Mouse (Mus musculus): Measurements from ENCODE around the gene Prr15l. TPM values are rescaled to one million over a fixed set of nuclear protein-coding genes. Genes with fewer than 3 reads are reported as not detected.

The Prr15l gene
- polyA plus RNA-seq, 1 experiment from 2014 or later = 46.8 TPM

DNA sequence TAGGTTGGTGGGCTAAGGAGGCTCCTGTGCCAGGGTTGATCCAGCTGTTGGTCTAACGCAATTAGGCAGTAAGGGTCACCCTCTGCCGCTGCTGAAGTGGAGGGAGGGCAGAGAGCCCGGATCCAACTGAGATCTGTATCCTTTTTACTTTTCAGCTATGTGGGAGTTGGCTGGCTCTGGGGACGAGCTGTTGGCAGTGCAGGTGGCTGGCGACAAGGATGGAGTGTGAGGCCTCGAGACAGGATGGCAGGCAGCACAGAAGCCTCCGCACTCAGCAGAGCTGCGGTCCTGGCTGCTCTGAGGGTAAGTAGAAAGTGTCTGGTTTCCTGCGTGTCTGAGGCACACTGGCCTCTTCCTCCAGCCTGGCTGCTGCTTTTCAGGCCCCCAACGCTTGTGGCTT lies 24.5 kb downstream of the Prr15l start:
- H3K4me3 ChIP-seq (ENCODE audit: low read depth, low read length) = no peak overlapping the region
- ATAC-seq (ENCODE audit: insufficient number of reproducible peaks, insufficient read depth, low FRiP score, low read depth) = no peak
- H3K9ac ChIP-seq (replicated peaks; ENCODE audit: low read depth, low read length) = no peak overlapping the region
- no peak overlapping the region for H3K27ac ChIP-seq (ENCODE audit: low read length)
- no peak overlapping the region for H3K4me2 ChIP-seq (replicated peaks; ENCODE audit: low read depth, low read length)
- peaks cover 32% of the 10 kb centered on the region for H3K36me3 ChIP-seq (ENCODE audit: control insufficient read depth, insufficient read depth, low read length)
- H3K9me3 ChIP-seq (ENCODE audit: control insufficient read depth, low read depth, low read length) = no peaks in the 10 kb centered on the region
- no peaks in the 10 kb centered on the region for H3K27me3 ChIP-seq (ENCODE audit: control insufficient read depth, insufficient read depth, low read length)
- 76% methylated on average over 10 of the region's 10 CpGs for WGBS
- peaks cover 2% of the 10 kb centered on the region; the same call in 1 of the 2 replicates for H3K4me1 ChIP-seq (ENCODE audit: control insufficient read depth, insufficient read depth, low read length)

DNA sequence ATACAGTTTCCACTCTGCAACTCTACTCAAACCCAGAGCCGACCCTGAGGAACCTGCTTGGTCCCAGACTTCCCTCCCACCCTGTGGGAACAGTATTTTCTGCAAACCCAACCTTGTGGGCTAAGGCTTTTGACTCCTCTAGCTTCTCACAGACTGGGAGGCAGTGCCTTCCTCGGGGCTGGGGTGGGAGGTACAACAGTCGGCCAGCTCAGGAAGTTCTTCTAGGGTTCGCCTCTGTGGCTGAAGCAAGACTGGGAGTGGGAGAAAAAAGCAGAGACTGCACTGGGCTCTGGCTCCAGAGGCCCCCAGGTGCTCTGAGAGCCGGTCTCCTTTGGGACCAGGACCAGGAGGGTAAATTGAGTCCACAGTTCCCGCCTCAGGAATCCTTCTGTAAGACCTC lies 25.0 kb downstream of the Prr15l start:
- Histone ChIP-seq H3K9ac (replicated peaks; ENCODE audit: low read depth, low read length) (no peak overlapping the region), H3K27ac (ENCODE audit: low read length) (no peak overlapping the region), H3K9me3 (ENCODE audit: control insufficient read depth, low read depth, low read length) (no peaks in the 10 kb centered on the region), H3K4me3 (ENCODE audit: low read depth, low read length) (no peak overlapping the region), H3K36me3 (ENCODE audit: control insufficient read depth, insufficient read depth, low read length) (peaks cover 32% of the 10 kb centered on the region), H3K4me1 (ENCODE audit: control insufficient read depth, insufficient read depth, low read length) (peaks cover 2% of the 10 kb centered on the region; the same call in 1 of the 2 replicates), H3K4me2 (replicated peaks; ENCODE audit: low read depth, low read length) (no peak overlapping the region), H3K27me3 (ENCODE audit: control insufficient read depth, insufficient read depth, low read length) (no peaks in the 10 kb centered on the region)
- ATAC-seq (ENCODE audit: insufficient number of reproducible peaks, insufficient read depth, low FRiP score, low read depth) = no peak
- 71% methylated on average over 6 of the region's 6 CpGs for WGBS

DNA sequence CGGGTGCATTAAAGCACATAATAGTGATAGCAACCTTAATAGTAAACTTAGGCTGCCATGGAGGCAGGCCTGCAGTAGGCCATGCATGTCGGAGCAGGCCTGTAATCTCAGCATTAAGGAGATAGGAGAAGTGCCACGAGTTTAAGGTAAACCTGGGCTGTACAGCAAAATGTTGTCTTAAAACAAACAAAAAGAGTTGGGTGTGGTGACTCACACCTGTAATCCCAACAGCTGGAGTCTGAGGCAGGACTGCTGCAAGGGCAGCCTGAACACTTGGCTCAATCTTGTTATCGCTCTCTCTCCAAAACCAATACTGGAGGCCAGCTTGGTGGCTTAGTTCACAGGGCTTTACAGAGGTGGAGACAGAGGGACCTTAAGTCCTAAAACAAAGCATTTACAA lies 27.2 kb downstream of the Prr15l start:
- Histone ChIP-seq H3K9me3 (ENCODE audit: control insufficient read depth, low read depth, low read length) (no peaks in the 10 kb centered on the region), H3K9ac (replicated peaks; ENCODE audit: low read depth, low read length) (no peak overlapping the region), H3K4me2 (replicated peaks; ENCODE audit: low read depth, low read length) (no peak overlapping the region), H3K4me1 (ENCODE audit: control insufficient read depth, insufficient read depth, low read length) (peaks cover 2% of the 10 kb centered on the region; the same call in 1 of the 2 replicates), H3K27ac (ENCODE audit: low read length) (no peak overlapping the region), H3K27me3 (ENCODE audit: control insufficient read depth, insufficient read depth, low read length) (no peaks in the 10 kb centered on the region), H3K36me3 (ENCODE audit: control insufficient read depth, insufficient read depth, low read length) (peaks cover 39% of the 10 kb centered on the region), H3K4me3 (ENCODE audit: low read depth, low read length) (no peak overlapping the region)
- ATAC-seq (ENCODE audit: insufficient number of reproducible peaks, insufficient read depth, low FRiP score, low read depth) = no peak
- 80% methylated on average over 4 of the region's 4 CpGs for WGBS

DNA sequence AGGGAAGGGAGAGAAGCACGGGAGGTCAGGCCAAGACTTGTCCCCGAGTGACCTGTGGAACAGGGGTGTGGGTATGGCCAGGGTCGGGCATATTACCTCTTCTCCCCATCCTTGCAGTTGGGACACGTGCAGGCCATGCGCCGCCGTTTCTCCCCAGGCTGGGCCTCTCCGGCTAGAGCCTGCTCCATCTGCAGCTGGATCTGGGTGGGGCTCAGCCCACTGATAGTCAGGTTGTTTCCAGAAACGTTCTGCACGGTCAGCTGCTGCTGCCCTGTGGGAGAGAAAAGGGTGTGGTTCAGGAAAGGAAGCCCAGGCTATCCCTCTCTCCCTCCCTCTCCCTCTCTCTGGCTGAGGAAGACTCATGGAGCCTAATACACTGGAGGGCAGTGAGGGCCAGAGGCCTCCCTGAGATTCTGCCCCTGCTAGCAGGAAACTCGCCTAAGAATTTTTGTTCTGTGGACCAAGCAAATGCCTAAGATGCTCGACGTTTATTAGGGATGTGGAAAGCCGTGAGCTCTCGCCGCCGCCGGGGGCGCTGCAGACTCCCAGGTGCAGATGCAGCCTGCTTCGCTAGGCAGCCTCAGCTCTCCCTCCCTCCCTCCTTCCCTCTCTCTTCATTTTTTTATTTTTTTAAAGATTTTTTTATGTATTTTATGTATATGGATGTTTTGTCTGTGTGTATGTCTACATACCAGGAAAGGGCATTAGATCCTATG lies 28.3 kb downstream of the Prr15l start:
- H3K27me3 ChIP-seq (ENCODE audit: control insufficient read depth, insufficient read depth, low read length) = no peaks in the 10 kb centered on the region
- peaks cover 2% of the 10 kb centered on the region; the same call in 1 of the 2 replicates for H3K4me1 ChIP-seq (ENCODE audit: control insufficient read depth, insufficient read depth, low read length)
- H3K4me2 ChIP-seq (replicated peaks; ENCODE audit: low read depth, low read length) = no peak overlapping the region
- peaks cover 45% of the 10 kb centered on the region for H3K36me3 ChIP-seq (ENCODE audit: control insufficient read depth, insufficient read depth, low read length)
- peak; percentile 51; the same call in 1 of the 2 replicates for ATAC-seq (ENCODE audit: insufficient number of reproducible peaks, insufficient read depth, low FRiP score, low read depth)
- H3K9me3 ChIP-seq (ENCODE audit: control insufficient read depth, low read depth, low read length) = no peaks in the 10 kb centered on the region
- WGBS = 62% methylated on average over 20 of the region's 20 CpGs
- H3K27ac ChIP-seq (ENCODE audit: low read length) = no peak overlapping the region; the same call in 1 of the 2 replicates
- no peak overlapping the region for H3K4me3 ChIP-seq (ENCODE audit: low read depth, low read length)
- no peak overlapping the region for H3K9ac ChIP-seq (replicated peaks; ENCODE audit: low read depth, low read length)

DNA sequence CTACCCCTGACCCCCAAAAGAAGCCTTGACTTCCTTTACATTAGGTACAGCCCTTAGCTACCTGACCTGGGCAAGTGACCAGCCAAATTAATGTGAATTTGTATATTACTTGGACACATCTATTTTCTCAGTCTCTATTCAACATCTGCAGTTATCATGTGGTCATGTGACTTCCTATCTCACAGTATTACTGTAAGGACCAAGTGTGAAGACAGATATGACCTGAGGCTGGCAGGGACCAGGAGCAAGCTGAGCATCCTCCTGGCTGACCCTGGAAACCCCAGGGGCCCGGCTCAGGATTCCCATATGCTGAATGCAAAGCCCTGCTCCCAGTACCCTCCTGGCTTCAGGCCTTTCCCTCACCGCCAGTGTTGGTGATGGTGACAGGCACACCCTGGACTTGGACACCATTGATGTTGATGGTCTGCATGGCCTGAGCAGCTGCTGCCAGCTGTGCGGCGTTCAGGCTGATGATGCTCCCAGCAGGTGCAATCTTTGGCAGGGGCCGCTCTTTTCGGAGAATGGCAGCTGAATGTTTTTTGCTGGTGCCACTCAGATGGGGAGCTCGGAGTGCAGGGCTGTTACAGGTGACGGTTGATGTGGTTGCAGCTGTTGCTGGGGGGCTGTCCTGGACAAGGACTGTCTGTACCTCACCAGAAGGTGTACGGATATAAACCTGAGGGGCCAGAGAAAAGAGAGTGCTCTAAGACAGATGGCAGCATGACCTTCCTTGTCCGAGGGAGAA lies 29.3 kb downstream of the Prr15l start:
- H3K36me3 ChIP-seq (ENCODE audit: control insufficient read depth, insufficient read depth, low read length) = peaks cover 52% of the 10 kb centered on the region
- H3K9me3 ChIP-seq (ENCODE audit: control insufficient read depth, low read depth, low read length) = no peaks in the 10 kb centered on the region
- no peak overlapping the region for H3K9ac ChIP-seq (replicated peaks; ENCODE audit: low read depth, low read length)
- H3K4me3 ChIP-seq (ENCODE audit: low read depth, low read length) = no peak overlapping the region
- peaks cover 2% of the 10 kb centered on the region; the same call in 1 of the 2 replicates for H3K4me1 ChIP-seq (ENCODE audit: control insufficient read depth, insufficient read depth, low read length)
- ATAC-seq (ENCODE audit: insufficient number of reproducible peaks, insufficient read depth, low FRiP score, low read depth) = no peak
- 89% methylated on average over 10 of the region's 10 CpGs for WGBS
- H3K27me3 ChIP-seq (ENCODE audit: control insufficient read depth, insufficient read depth, low read length) = no peaks in the 10 kb centered on the region
- H3K4me2 ChIP-seq (replicated peaks; ENCODE audit: low read depth, low read length) = no peak overlapping the region
- H3K27ac ChIP-seq (ENCODE audit: low read length) = no peak overlapping the region

DNA sequence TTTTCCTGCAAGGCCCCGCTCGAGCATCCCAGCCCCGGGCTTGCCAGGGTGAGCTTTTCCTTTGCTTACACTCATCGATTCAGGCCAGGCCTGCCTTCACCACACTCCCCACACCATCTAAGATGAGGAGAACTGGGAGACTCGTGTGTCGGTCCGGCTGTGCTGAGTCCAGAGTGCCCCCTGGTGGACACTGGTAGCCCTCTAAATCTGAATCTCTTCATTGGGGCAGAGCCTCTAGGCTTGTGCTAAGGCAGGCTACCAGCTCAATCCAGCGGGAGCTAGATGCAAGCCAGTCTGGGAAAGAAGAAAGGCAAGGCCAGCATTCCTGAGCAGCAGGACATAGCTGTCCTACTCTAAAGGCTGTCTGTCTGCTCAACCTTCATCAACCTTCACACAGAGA lies 35.7 kb downstream of the Prr15l start:
- Histone ChIP-seq H3K4me2 (replicated peaks; ENCODE audit: low read depth, low read length) (no peak overlapping the region), H3K4me3 (ENCODE audit: low read depth, low read length) (no peak overlapping the region), H3K9me3 (ENCODE audit: control insufficient read depth, low read depth, low read length) (no peaks in the 10 kb centered on the region), H3K4me1 (ENCODE audit: control insufficient read depth, insufficient read depth, low read length) (0 out of 2 replicates have a peak, but pooled peaks cover 5% of the 10 kb centered on the region), H3K27me3 (ENCODE audit: control insufficient read depth, insufficient read depth, low read length) (no peaks in the 10 kb centered on the region), H3K36me3 (ENCODE audit: control insufficient read depth, insufficient read depth, low read length) (peaks cover 26% of the 10 kb centered on the region), H3K27ac (ENCODE audit: low read length) (no peak overlapping the region), H3K9ac (replicated peaks; ENCODE audit: low read depth, low read length) (no peak overlapping the region)
- peak; percentile 76 for ATAC-seq (ENCODE audit: insufficient number of reproducible peaks, insufficient read depth, low FRiP score, low read depth)
- 16% methylated on average over 8 of the region's 8 CpGs for WGBS

DNA sequence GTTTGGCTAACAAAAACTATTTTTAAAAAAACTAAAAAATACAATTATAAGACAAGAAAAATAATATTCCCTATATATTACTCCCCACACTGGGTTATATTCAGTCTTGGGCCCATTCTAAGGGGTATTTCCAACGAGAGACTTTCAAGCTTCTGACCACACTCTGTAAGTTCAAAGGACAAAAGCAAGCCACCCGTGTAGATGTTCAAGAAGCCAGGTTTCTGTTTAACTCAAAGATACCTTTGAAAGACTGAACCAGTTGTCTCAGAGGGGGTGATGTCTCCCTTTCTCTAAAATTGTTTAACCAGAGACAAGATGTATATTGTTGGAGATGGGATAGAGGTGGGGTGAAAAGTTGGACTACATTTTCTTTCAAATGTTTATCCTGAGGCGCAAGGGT lies 38.3 kb downstream of the Prr15l start:
- H3K27me3 ChIP-seq (ENCODE audit: control insufficient read depth, insufficient read depth, low read length) = no peaks in the 10 kb centered on the region
- no peak overlapping the region for H3K27ac ChIP-seq (ENCODE audit: low read length)
- peaks cover 13% of the 10 kb centered on the region for H3K36me3 ChIP-seq (ENCODE audit: control insufficient read depth, insufficient read depth, low read length)
- ATAC-seq (ENCODE audit: insufficient number of reproducible peaks, insufficient read depth, low FRiP score, low read depth) = no peak
- no peaks in the 10 kb centered on the region for H3K9me3 ChIP-seq (ENCODE audit: control insufficient read depth, low read depth, low read length)
- H3K4me1 ChIP-seq (ENCODE audit: control insufficient read depth, insufficient read depth, low read length) = peaks cover 27% of the 10 kb centered on the region
- H3K4me3 ChIP-seq (ENCODE audit: low read depth, low read length) = no peak overlapping the region
- 81% methylated on average over 3 of the region's 3 CpGs for WGBS
- no peak overlapping the region for H3K9ac ChIP-seq (replicated peaks; ENCODE audit: low read depth, low read length)
- no peak overlapping the region for H3K4me2 ChIP-seq (replicated peaks; ENCODE audit: low read depth, low read length)

DNA sequence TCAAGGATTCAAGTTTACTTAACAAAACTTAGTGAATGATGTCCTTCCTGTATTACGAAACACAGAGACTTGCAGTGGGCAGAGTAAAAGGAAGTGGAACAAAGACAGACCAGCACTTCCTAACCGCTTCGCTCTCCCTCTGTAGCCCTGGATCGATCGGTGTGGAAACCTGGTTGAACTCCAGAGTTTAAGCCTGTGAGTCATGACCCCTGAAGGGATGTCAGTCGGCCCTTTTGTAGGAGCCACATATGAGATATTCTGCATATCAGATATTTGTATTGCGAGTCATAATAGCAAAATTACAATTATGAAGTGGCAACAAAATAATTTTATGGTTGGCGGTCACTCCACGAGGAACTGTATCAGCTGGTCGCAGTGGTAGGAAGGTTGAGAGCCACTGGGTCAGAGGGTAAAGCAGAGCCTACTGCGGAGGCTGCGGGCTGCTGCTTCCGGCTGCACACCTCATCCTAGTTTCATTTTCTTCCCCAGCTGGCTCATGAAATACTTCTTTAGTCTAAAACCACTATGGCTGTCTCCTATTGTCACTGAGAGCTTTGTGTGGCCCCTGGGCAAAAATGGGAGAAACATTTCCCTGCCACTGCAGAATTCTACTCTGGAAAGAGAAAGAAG lies 39.1 kb downstream of the Prr15l start:
- Histone ChIP-seq H3K4me3 (ENCODE audit: low read depth, low read length) (no peak overlapping the region), H3K9ac (replicated peaks; ENCODE audit: low read depth, low read length) (no peak overlapping the region), H3K36me3 (ENCODE audit: control insufficient read depth, insufficient read depth, low read length) (peaks cover 5% of the 10 kb centered on the region), H3K9me3 (ENCODE audit: control insufficient read depth, low read depth, low read length) (no peaks in the 10 kb centered on the region), H3K27me3 (ENCODE audit: control insufficient read depth, insufficient read depth, low read length) (no peaks in the 10 kb centered on the region), H3K4me1 (ENCODE audit: control insufficient read depth, insufficient read depth, low read length) (peaks cover 27% of the 10 kb centered on the region), H3K4me2 (replicated peaks; ENCODE audit: low read depth, low read length) (no peak overlapping the region), H3K27ac (ENCODE audit: low read length) (no peak overlapping the region; the same call in 1 of the 2 replicates)
- ATAC-seq (ENCODE audit: insufficient number of reproducible peaks, insufficient read depth, low FRiP score, low read depth) = no peak
- WGBS = 77% methylated on average over 13 of the region's 13 CpGs

Data from stomach, embryonic 14.5 days (tissue).